8 mouse cellular contexts compared by ENCODE assay signal in genomic region chr12:57545371-57546241, GRCm38 (mm10). TPM values are rescaled to one million over a fixed set of nuclear protein-coding genes. Genes with fewer than 3 reads are reported as not detected.
DNase-seq lines count a peak whose midpoint lies in the region; ATAC-seq and TF ChIP-seq lines count a peak whose summit lies in the region.

No protein-coding gene starts in this region.

- H3K36me3 ChIP-seq in embryonic facial prominence, embryonic 14.5 days (ENCODE audit: control insufficient read depth, insufficient read depth, low read length), result no peaks in the 10 kb centered on the region
- no peaks in the 10 kb centered on the region for H3K36me3 ChIP-seq in hindbrain, postnatal 0 days (ENCODE audit: insufficient read depth, low read length)
- no peaks in the 10 kb centered on the region for H3K36me3 ChIP-seq in lung, postnatal 0 days (ENCODE audit: insufficient read depth, low read length)
- H3K36me3 ChIP-seq in stomach, embryonic 16.5 days (ENCODE audit: control insufficient read depth, insufficient read depth, low read length), result no peaks in the 10 kb centered on the region

- ATAC-seq in embryonic facial prominence, embryonic 14.5 days (ENCODE audit: low read depth), result peak; percentile 58
- ATAC-seq in hindbrain, postnatal 0 days, result peak; percentile 28; the same call in 1 of the 2 replicates
- ATAC-seq in lung, postnatal 0 days, result peak; percentile 67
- peak; percentile 78 for ATAC-seq in stomach, embryonic 16.5 days (ENCODE audit: insufficient read depth, low FRiP score)

- H3K4me2 ChIP-seq in embryonic facial prominence, embryonic 14.5 days (ENCODE audit: low read depth, low read length), result peak overlapping the region; percentile 79
- H3K4me2 ChIP-seq in hindbrain, postnatal 0 days (ENCODE audit: low read depth, low read length), result peak overlapping the region; percentile 64
- H3K4me2 ChIP-seq in lung, postnatal 0 days (replicated peaks; ENCODE audit: low read depth, low read length), result peak overlapping the region; percentile 73
- peak overlapping the region; percentile 63 for H3K4me2 ChIP-seq in stomach, embryonic 16.5 days (ENCODE audit: low read depth, low read length)

- H3K4me3 ChIP-seq in embryonic facial prominence, embryonic 14.5 days (ENCODE audit: low read depth, low read length), result peak overlapping the region; percentile 46
- H3K4me3 ChIP-seq in hindbrain, postnatal 0 days (ENCODE audit: low read length), result peak overlapping the region; percentile 37
- peak overlapping the region; percentile 54 for H3K4me3 ChIP-seq in lung, postnatal 0 days (ENCODE audit: low read depth, low read length)
- H3K4me3 ChIP-seq in stomach, embryonic 16.5 days (replicated peaks; ENCODE audit: low read length), result peak overlapping the region; percentile 51

- 2% methylated on average over 29 of the region's 106 CpGs for WGBS in embryonic facial prominence, embryonic 14.5 days
- 1% methylated on average over 101 of the region's 106 CpGs for WGBS in hindbrain, postnatal 0 days
- under 1% methylated on average over 60 of the region's 106 CpGs for WGBS in lung, postnatal 0 days
- WGBS in stomach, embryonic 16.5 days, result under 1% methylated on average over 92 of the region's 106 CpGs

- peak overlapping the region; percentile 43 for H3K9ac ChIP-seq in embryonic facial prominence, embryonic 14.5 days (ENCODE audit: low read depth, low read length)
- 0 out of 2 replicates have a peak overlapping the region, but pooled peaks have one; percentile 17 for H3K9ac ChIP-seq in hindbrain, postnatal 0 days (replicated peaks; ENCODE audit: low read length)
- peak overlapping the region; percentile 61 for H3K9ac ChIP-seq in lung, postnatal 0 days (replicated peaks; ENCODE audit: low read depth)
- peak overlapping the region; percentile 75 for H3K9ac ChIP-seq in stomach, embryonic 16.5 days (ENCODE audit: low read length)

- peaks cover 98% of the 10 kb centered on the region for H3K27me3 ChIP-seq in embryonic facial prominence, embryonic 14.5 days (replicated peaks; ENCODE audit: control insufficient read depth, insufficient read depth, low read length)
- H3K27me3 ChIP-seq in hindbrain, postnatal 0 days (ENCODE audit: insufficient read depth, low read length), result peaks cover 96% of the 10 kb centered on the region
- peaks cover 44% of the 10 kb centered on the region for H3K27me3 ChIP-seq in lung, postnatal 0 days (replicated peaks; ENCODE audit: insufficient read depth, low read length)
- H3K27me3 ChIP-seq in stomach, embryonic 16.5 days (ENCODE audit: control insufficient read depth, insufficient read depth, low read length), result peaks cover 69% of the 10 kb centered on the region

- peak; percentile 14 for DNase-seq in right cerebral cortex, postnatal 25 days
- DNase-seq in right cerebral cortex, postnatal 14 days, result no peak
- no peak for DNase-seq in embryonic facial prominence, embryonic 14.5 days (ENCODE audit: low spot score)
- no peak for DNase-seq in hindbrain, postnatal 0 days (ENCODE audit: low spot score)
- peak; percentile 78 for DNase-seq in lung, postnatal 0 days (ENCODE audit: low spot score)
- DNase-seq in ovary, adult 18-20 months (ENCODE audit: low spot score), result no peak
- DNase-seq in ovary, postnatal 14 days (ENCODE audit: low spot score), result no peak

- H3K27ac ChIP-seq in embryonic facial prominence, embryonic 14.5 days (replicated peaks; ENCODE audit: low read depth, low read length), result no peak overlapping the region; the same call in 1 of the 2 replicates
- no peak overlapping the region for H3K27ac ChIP-seq in hindbrain, postnatal 0 days
- H3K27ac ChIP-seq in lung, postnatal 0 days (ENCODE audit: low read length), result peak overlapping the region; percentile 91
- H3K27ac ChIP-seq in stomach, embryonic 16.5 days (ENCODE audit: low read length), result peak overlapping the region; percentile 96

- TF ChIP-seq EP300 in lung, postnatal 0 days (IDR thresholded peaks at IDR 0.05), result no peak

- H3K4me1 ChIP-seq in embryonic facial prominence, embryonic 14.5 days (ENCODE audit: control insufficient read depth, insufficient read depth, low read length), result peaks cover 12% of the 10 kb centered on the region; the same call in 1 of the 2 replicates
- H3K4me1 ChIP-seq in hindbrain, postnatal 0 days (ENCODE audit: insufficient read depth, low read length), result 0 out of 2 replicates have a peak, but pooled peaks cover 7% of the 10 kb centered on the region
- peaks cover 6% of the 10 kb centered on the region; the same call in 1 of the 2 replicates for H3K4me1 ChIP-seq in lung, postnatal 0 days (ENCODE audit: insufficient read depth, low read depth, low read length)
- no peaks in the 10 kb centered on the region for H3K4me1 ChIP-seq in stomach, embryonic 16.5 days (ENCODE audit: control insufficient read depth, insufficient read depth, low read length)

- no peaks in the 10 kb centered on the region for H3K9me3 ChIP-seq in embryonic facial prominence, embryonic 14.5 days (ENCODE audit: control insufficient read depth, low read length)
- H3K9me3 ChIP-seq in hindbrain, postnatal 0 days (ENCODE audit: low read length), result no peaks in the 10 kb centered on the region
- no peaks in the 10 kb centered on the region for H3K9me3 ChIP-seq in lung, postnatal 0 days (ENCODE audit: low read length)
- H3K9me3 ChIP-seq in stomach, embryonic 16.5 days (replicated peaks; ENCODE audit: control insufficient read depth, low read length), result no peaks in the 10 kb centered on the region

- no peak for TF ChIP-seq CTCF in hindbrain, postnatal 0 days (IDR thresholded peaks at IDR 0.05; ENCODE audit: low read depth)
- TF ChIP-seq CTCF in lung, postnatal 0 days (IDR thresholded peaks at IDR 0.05), result no peak

RNA-seq across cellular contexts. Expression of gene Foxa1, which starts 1.1 kb away (rescaled TPM):
- 2.3 and 3.2 TPM in 2 replicates for polyA plus RNA-seq in embryonic facial prominence, embryonic 14.5 days (2014; fragmentation: Nextera tagmentation; extraction: Ambion mirVana)
- 0.47 and 0.73 TPM in 2 replicates for total RNA-seq in hindbrain, postnatal 0 days (2014; rRNA removed)
- 0.20 and 0.44 TPM in 2 replicates for polyA plus RNA-seq in hindbrain, postnatal 0 days (2015; fragmentation: Nextera tagmentation; extraction: Ambion mirVana)
- polyA plus RNA-seq in lung, postnatal 0 days (2015; fragmentation: Nextera tagmentation; extraction: Ambion mirVana), result 7.9 and 8.2 TPM in 2 replicates
- 9.8 and 10.0 TPM in 2 replicates for polyA plus RNA-seq in stomach, embryonic 16.5 days (2015; fragmentation: Nextera tagmentation; extraction: Ambion mirVana)

RNA-seq across cellular contexts. Expression of gene Ttc6, which starts 18.3 kb away (rescaled TPM):
- 0.78 and 0.80 TPM in 2 replicates for polyA plus RNA-seq in embryonic facial prominence, embryonic 14.5 days (2014; fragmentation: Nextera tagmentation; extraction: Ambion mirVana)
- total RNA-seq in hindbrain, postnatal 0 days (2014; rRNA removed), result 0.54 and 1.3 TPM in 2 replicates
- 1.1 TPM in 2 replicates for polyA plus RNA-seq in hindbrain, postnatal 0 days (2015; fragmentation: Nextera tagmentation; extraction: Ambion mirVana)
- 2.1 and 2.5 TPM in 2 replicates for polyA plus RNA-seq in lung, postnatal 0 days (2015; fragmentation: Nextera tagmentation; extraction: Ambion mirVana)
- 2.8 and 3.5 TPM in 2 replicates for polyA plus RNA-seq in stomach, embryonic 16.5 days (2015; fragmentation: Nextera tagmentation; extraction: Ambion mirVana)

Comparison
In these comparisons a context has a peak if more than half of its experiments do, and no peak if none do; other contexts are left out.
1. DNase-seq: peak in right cerebral cortex, postnatal 25 days (single experiment) and lung, postnatal 0 days (single experiment); none in right cerebral cortex, postnatal 14 days (single experiment), embryonic facial prominence, embryonic 14.5 days (single experiment), hindbrain, postnatal 0 days (single experiment), ovary, adult 18-20 months (single experiment) and ovary, postnatal 14 days (single experiment).
2. ATAC-seq: peak in every context shown above with its lines; median percentile 78 in stomach, embryonic 16.5 days; 67 in lung, postnatal 0 days; 58 in embryonic facial prominence, embryonic 14.5 days; 28 in hindbrain, postnatal 0 days.
3. H3K27ac ChIP-seq: peak in lung, postnatal 0 days (single experiment) and stomach, embryonic 16.5 days (single experiment); none in embryonic facial prominence, embryonic 14.5 days (single experiment) and hindbrain, postnatal 0 days (single experiment).
4. H3K9ac ChIP-seq: peak in every context shown above with its lines; median percentile 75 in stomach, embryonic 16.5 days; 61 in lung, postnatal 0 days; 43 in embryonic facial prominence, embryonic 14.5 days; 17 in hindbrain, postnatal 0 days.
5. Peak in every context shown above with its lines, with median percentiles within 50 percentile points of each other: H3K4me2 ChIP-seq and H3K4me3 ChIP-seq.